Mouse (Mus musculus) cerebellum, adult 2 months (tissue): ENCODE data around the gene Abca14.

Experiments used
- CTCF ChIP-seq: fragments of 200-500 bp; IDR thresholded peaks from 2 replicates; pipeline ENCODE4 v1.5.1; 2011; ENCODE audit warnings: low read depth, mild to moderate bottlenecking, control low read depth, low read length, moderate library complexity, borderline replicate concordance; ENCODE audit not compliant: insufficient read depth
- POLR2A ChIP-seq: fragments of 200-500 bp; IDR thresholded peaks from 2 replicates; pipeline ENCODE4 v1.6.1; 2011; ENCODE audit warnings: low read length, control low read depth, borderline replicate concordance; ENCODE audit not compliant: insufficient read depth

- TF ChIP-seq CTCF: no peak
- TF ChIP-seq POLR2A: no peak
Observed at GRCm38 (mm10) chr7:120156841-120157409, 46.8 kb upstream of the Abca14 start.
